Mouse (Mus musculus) olfactory bulb, adult 2 months (tissue): ENCODE data around the gene Lrrc3b. TPM values are rescaled to one million over a fixed set of nuclear protein-coding genes. Genes with fewer than 3 reads are reported as not detected.

ENCODE experiments used
- H3K27ac ChIP-seq: fragments of 200-500 bp; 2 replicates; pipeline ENCODE4 v1.5.1; 2012; ENCODE audit warnings: low read depth, low read length; ENCODE audit not compliant: insufficient read depth
- H3K4me1 ChIP-seq: fragments of 200-500 bp; 2 replicates; pipeline ENCODE4 v1.6.1; 2012; ENCODE audit warnings: low read length; ENCODE audit not compliant: control insufficient read depth, insufficient read depth
- H3K4me3 ChIP-seq: fragments of 200-500 bp; 2 replicates; pipeline ENCODE4 v1.5.1; 2012; ENCODE audit warnings: mild to moderate bottlenecking, low read depth, low read length, moderate library complexity; ENCODE audit not compliant: insufficient read depth
- CTCF ChIP-seq: fragments of 200-500 bp; IDR thresholded peaks from 2 replicates; pipeline ENCODE4 v1.5.1; 2012; ENCODE audit warnings: low read depth, mild to moderate bottlenecking, low read length, moderate library complexity; ENCODE audit not compliant: insufficient read depth
- POLR2A ChIP-seq: fragments of 200-500 bp; IDR thresholded peaks from 2 replicates; pipeline ENCODE4 v1.6.1; 2012; ENCODE audit warnings: mild to moderate bottlenecking, low read depth, low read length, moderate library complexity; ENCODE audit not compliant: insufficient read depth
- WGBS: fragments of 180-500 bp; shearing (Covaris S2); methylation state at CpG from one replicate; pipeline ENCODE4 v1.1.7; 2018; 5-methylcytosine and 5-hydroxymethylcytosine counted together
- polyA plus RNA-seq: library from polyadenylated mRNA; stranded (reverse); fragments of >200 nt; gene quantifications from 2 replicates; pipeline ENCODE4 v1.2.4, GENCODE M21; 2012; ENCODE audit warnings: low replicate concordance; ENCODE audit not compliant: missing spikeins, insufficient read depth, insufficient read length

Lrrc3b gene
- polyA plus RNA-seq, 1 experiment = not detected

DNA sequence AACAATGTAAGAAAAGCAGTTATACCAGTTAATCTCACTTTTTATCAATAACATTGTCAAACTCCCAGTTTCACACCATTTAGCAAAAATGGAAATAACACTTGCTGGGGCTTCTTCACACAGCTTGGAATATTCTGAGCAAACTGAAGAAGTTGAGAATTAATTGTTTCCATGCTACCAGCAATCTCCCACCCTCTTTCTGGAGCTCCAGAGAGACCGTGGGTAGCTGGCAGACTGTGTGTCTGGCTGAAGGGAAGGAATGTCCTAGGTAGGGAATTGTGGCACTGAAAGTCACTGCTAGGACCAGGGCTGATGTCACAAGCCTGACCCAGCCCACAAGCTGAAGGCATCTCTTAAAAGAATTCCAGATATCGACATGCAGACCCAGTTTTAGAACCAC lies 53.3 kb downstream of the Lrrc3b start:
- TF ChIP-seq POLR2A (no peak), CTCF (no peak)
- H3K4me1 ChIP-seq = 0 out of 2 replicates have a peak, but pooled peaks cover 2% of the 10 kb centered on the region
- no peak overlapping the region for H3K4me3 ChIP-seq
- H3K27ac ChIP-seq = no peak overlapping the region
- 74% methylated on average over 2 of the region's 2 CpGs for WGBS

DNA sequence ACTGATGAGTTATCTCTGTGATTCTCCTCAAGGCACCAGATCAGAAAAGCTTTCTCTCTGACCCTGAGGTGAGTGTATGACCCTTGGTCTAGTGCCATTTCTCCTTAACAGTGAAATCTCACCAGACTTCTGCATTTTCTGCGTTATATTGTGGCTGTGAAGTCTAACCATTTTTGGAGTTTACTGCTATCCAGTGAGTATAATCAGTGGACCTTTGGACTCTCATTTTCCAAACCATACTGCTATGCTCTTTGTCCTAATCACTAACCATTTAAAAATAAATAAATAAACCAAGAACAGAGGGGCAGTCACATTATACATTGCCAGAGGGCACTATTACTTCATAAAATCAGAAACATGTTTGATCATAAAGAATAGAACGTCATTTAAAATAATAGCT lies 53.8 kb downstream of the Lrrc3b start:
- 94% methylated on average over 2 of the region's 2 CpGs for WGBS
- no peak overlapping the region for H3K27ac ChIP-seq
- no peak overlapping the region for H3K4me3 ChIP-seq
- TF ChIP-seq CTCF = no peak
- no peak for TF ChIP-seq POLR2A
- H3K4me1 ChIP-seq = 0 out of 2 replicates have a peak, but pooled peaks cover 2% of the 10 kb centered on the region

DNA sequence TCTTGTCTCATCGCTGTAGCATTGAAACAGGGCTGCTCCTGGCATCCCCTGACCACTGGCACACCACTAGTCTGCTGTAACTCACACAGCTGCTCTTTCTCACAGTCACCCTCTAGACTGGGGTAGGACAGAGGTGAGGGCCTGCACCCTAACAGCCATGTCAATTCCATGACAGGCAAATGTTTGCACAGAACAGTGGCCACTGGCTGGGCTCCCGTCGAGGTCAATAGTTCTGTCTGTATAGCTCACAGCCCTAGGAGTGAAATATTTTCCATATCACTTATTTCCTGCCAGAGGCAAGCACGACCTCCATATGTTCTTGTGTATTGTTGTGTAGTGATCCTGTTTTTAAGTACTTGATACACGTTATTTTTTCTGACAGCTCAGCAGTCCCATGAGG lies 54.3 kb downstream of the Lrrc3b start:
- TF ChIP-seq POLR2A (no peak), CTCF (no peak)
- 84% methylated on average over 5 of the region's 5 CpGs for WGBS
- 0 out of 2 replicates have a peak, but pooled peaks cover 2% of the 10 kb centered on the region for H3K4me1 ChIP-seq
- H3K27ac ChIP-seq = no peak overlapping the region
- H3K4me3 ChIP-seq = no peak overlapping the region

DNA sequence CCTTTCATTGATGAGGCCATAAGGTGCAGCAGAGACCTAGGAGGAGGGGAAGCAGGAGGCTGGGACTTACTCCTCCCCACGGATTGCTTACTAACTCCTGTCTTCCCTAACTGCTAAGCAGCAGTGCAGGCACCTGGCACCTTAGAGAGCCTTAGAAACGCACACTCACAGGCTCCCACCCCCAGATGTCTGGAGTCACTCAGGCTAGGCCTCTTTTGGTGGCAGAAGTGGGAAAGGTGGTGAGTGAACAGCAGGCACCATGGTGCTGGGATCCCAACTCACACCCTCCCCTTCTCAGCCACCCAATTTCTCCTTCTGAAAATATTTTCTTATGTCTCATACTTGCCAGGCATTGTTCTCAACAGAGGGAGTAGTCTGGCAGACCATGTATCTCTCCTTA lies 55.7 kb downstream of the Lrrc3b start:
- no peak for TF ChIP-seq POLR2A
- TF ChIP-seq CTCF = no peak
- Histone ChIP-seq H3K4me1 (0 out of 2 replicates have a peak, but pooled peaks cover 2% of the 10 kb centered on the region), H3K27ac (no peak overlapping the region), H3K4me3 (no peak overlapping the region)
- 55% methylated on average over 2 of the region's 2 CpGs for WGBS

DNA sequence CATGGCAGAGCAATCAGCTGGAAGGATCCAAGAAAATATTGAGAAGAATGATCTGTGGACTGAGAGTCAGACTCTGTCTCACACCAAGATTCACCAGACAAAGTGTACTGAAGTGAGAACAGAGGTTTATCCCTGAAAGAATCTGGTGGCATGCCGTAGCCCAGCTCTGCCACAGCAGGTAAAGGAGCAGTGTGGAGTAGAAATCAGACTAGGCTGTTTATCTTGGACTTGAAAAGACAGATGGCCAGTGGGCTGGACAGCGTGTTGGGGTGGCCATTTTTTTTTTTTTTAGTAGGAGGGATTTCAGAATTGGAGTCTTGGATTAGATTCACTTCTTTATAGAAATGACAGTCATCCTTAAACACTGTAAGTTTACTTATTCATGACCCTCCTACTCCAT lies 61.4 kb downstream of the Lrrc3b start:
- Histone ChIP-seq H3K4me1 (no peaks in the 10 kb centered on the region), H3K4me3 (no peak overlapping the region), H3K27ac (no peak overlapping the region)
- 84% methylated on average over 2 of the region's 2 CpGs for WGBS
- no peak for TF ChIP-seq POLR2A
- no peak for TF ChIP-seq CTCF

DNA sequence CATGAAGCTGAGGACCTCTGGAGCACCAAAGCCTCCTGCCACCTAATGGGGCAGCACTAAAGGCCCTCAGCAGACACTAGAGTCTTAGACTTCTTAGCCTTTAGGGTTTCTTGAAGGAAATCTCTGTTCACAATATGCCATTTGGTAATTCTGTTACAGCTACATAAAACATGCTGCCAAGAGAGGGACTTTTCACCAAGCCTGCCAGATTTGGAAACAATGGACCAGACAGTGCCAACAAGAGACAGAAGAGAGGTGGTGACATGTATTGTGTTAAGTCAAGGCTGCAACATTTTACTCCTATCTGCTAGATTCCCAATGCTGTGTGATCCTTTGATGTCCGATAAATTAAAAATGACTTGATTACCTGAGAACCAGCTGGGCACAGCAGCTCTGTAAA lies 62.0 kb downstream of the Lrrc3b start:
- no peak overlapping the region for H3K27ac ChIP-seq
- H3K4me1 ChIP-seq = no peaks in the 10 kb centered on the region
- 94% methylated on average over 1 of the region's 1 CpGs for WGBS
- TF ChIP-seq CTCF (no peak), POLR2A (no peak)
- H3K4me3 ChIP-seq = no peak overlapping the region

DNA sequence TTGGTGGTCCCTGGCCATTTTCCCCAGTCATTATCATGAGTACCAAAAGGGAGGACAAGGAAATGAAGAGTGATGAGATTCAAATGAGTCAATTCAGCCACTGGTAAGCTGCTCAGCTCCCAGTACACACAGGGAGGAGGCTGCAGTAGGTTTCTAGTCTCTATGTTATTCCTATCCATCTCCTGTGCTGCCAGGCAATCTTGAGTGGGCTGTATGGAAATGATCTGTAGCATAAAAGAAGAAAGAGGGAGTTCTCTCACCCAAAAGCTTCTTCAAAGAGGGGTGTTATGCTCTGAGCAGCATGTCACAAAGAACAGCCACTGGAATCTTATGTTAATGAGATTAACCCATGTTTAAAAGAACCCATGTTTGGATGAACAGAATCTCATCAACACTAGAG lies 64.5 kb downstream of the Lrrc3b start:
- Histone ChIP-seq H3K4me3 (no peak overlapping the region), H3K27ac (no peak overlapping the region), H3K4me1 (no peaks in the 10 kb centered on the region)
- TF ChIP-seq POLR2A (no peak), CTCF (no peak)

DNA sequence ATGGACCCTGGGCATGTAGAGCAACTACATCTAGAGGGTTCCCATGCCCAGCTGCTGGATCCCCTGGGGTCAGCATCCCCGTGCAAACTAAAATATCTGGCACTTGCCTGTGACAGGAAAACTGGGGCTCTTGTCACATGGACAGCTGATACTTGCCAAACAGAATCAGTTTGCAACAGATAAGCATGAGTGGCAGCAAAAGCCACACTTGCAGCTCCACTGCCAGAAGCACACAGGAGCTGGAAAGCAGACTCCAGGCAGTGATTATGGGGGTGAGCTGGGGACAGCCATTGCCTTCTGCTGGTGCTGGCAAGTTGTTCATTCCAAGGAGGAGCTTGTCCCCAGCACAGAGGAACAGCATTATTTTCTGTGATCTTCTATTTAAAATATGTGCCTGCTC lies 65.8 kb downstream of the Lrrc3b start:
- WGBS = 68% methylated on average over 1 of the region's 1 CpGs
- H3K27ac ChIP-seq = no peak overlapping the region
- TF ChIP-seq POLR2A = no peak
- no peak for TF ChIP-seq CTCF
- no peaks in the 10 kb centered on the region for H3K4me1 ChIP-seq
- H3K4me3 ChIP-seq = no peak overlapping the region

DNA sequence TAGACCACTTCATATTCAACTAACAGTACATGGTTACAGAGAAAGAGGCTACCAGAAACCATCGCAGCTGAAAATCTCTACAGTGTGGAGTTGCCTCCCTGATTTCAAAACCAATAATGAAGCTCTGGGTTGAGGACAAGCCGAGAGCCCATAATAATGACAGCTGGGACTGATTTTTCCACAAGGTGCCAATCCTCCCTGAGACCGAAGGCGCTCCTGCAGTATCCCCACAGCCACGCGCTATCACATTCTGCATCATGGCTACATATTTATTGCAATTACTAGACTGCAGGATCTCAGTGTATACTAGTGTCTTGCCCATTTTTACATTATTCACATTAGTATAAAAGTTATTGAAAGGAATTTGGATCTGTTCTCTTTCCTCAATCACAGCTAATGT lies 73.7 kb downstream of the Lrrc3b start:
- 91% methylated on average over 6 of the region's 6 CpGs for WGBS
- no peak for TF ChIP-seq CTCF
- no peak for TF ChIP-seq POLR2A
- Histone ChIP-seq H3K27ac (no peak overlapping the region), H3K4me3 (no peak overlapping the region), H3K4me1 (no peaks in the 10 kb centered on the region)

DNA sequence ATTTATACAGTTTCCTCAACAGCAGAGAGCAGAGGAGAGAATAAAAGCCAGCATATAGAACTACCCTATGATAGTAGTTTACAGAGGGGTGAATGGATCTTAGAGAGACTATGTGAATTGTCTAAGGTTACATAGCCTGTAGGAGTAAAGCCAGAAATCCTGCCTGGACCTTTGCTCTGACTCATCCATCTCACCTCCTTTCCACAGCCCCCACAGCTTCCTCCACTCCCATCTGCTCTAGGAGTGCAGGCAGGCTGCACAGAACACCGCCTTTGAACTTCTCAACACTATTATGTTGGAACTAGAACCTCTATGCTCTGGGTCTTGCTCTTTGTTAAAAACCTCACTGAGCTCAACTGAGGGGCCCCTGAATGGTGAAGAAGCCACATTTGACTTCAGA lies 78.9 kb downstream of the Lrrc3b start:
- H3K27ac ChIP-seq = no peak overlapping the region
- WGBS = 90% methylated on average over 1 of the region's 1 CpGs

More for the DNA sequence above, 78.9 kb downstream of the Lrrc3b start:
- TF ChIP-seq POLR2A (no peak), CTCF (no peak)
- no peaks in the 10 kb centered on the region for H3K4me1 ChIP-seq
- H3K4me3 ChIP-seq = no peak overlapping the region
